Mouse (Mus musculus): ENCODE data around the gene Tars.

Tars gene

DNA sequence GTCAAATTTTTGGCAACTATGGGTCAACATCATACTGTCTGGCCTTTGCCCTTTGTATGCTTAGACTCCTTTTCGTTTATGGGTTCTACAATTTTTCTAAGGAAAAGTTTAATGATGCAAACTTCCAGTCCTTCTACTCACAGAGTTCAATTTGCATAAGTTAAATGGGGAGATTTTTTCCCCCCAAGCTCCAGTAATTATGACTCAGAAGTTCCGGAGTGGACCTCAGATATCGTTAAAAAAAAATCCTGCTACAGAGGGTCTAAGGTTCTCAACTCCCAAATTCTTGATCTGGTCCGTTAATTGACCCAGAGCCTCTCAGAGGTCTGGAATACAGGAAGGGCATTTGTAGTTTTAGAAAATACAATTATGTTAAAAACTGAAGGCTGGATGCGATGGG is 37.6 kb downstream of the Tars start:
- no peak for DNase-seq (ENCODE audit: low read depth, low spot score)

DNA sequence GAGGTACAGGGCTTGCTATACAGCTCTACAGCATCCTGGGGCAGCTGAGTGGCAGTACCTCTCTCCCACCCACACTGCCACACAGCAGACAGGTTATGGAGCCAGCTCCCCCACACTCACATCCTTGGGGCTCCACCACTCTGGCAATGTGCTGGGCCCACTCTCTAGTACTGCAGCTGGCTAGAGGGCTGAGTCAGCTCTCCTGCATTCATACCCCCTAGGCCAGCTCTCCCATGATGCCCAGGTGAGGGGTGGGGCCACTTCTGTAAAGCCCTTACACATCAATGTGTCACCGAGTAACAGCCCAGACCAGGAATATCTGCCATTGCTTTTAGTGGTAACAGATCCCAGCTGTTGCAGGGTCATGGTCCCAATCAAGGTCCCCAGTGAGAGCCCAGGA is 38.6 kb downstream of the Tars start:
- no peak for DNase-seq (ENCODE audit: low read depth, low spot score)

DNA sequence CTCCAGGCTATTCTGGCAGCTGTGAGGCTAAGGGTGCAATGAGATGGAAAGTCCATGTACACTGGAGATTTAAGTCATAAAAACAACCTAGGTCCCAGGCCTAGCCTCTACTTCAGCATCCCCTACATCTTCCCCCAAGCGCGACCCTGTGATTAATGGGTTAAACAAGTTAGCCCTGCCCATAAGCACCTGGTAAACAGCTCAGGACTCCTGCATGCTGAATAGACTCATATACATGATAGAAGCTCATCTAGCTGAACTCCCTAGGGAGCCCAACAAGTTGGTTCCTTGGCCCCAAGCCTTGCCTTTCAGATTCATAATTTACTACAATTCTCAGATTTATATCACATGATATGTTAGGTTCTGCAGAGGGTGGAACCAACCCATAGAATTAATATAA is 42.0 kb downstream of the Tars start:
- DNase-seq (ENCODE audit: low read depth, low spot score) = no peak

DNA sequence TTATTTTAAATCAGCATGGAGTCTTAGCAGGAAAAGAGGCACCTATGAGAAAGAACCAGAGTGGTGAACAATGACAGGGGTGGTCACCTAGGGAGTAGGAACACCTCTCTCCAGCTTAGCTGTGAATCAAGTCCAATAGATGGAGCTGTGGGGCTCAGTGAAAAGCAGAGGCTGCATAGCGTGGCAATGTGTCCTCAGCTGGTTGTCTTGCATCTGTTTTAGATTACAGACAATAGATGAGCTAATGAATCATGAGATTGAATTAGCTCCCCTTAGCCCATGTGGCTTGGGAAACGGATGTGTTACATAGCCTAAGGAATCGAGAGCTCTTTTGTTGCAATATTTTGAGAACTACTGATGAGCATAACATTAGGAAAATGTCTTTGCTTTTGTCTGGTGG is 43.6 kb downstream of the Tars start:
- DNase-seq (ENCODE audit: low read depth, low spot score) = no peak

DNA sequence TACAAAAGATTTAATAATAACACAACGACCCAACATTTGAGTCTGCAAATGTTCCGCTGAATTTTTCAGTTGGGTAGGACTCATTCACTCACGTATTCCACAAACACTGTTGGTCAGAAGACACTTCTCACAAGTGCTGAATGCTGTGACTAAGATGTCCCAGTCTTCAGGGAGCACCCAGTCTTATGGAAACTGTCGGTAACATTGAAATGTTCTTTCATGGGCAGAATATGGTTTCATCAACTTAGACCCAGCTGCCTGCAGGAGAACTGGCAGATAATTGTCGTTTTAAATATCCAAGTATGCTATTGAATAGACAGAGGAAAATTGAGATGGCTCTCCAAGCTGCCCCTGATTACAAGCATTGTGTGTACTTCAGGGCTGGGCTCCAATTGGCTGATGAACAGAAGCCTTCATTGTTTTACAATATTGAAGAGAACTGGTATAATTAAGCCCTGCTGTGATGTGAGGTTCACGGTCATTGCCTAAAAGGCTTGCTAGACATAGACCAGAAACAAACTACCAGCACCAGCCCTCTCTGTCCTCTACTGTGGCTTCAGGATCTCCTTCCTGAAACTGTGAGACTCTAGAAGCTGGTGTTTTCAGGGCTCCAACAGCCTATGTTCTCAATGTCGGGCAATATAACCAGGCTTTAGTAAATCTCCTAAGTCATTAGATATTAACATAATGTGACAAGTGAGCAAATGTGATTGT is 59.8 kb downstream of the Tars start:
- no peak for DNase-seq (ENCODE audit: low read depth, low spot score)
